Mouse (Mus musculus) hindlimb bud, embryonic 11.5 days (tissue): ENCODE results near the gene Zranb3.
"Not testable (repeated sequence)": the region's sequence is repeated elsewhere in the genome, so short reads cannot be mapped to it uniquely, and the experiment has no call there.

ENCODE experiments used
- DNase-seq: peaks from one replicate; pipeline ENCODE4 v3.0.0-alpha.2; 2012; ENCODE audit warnings: low read depth, low spot score; ENCODE audit errors: extremely low spot score

The Zranb3 gene

GRCm38 (mm10) chr1:128060655-128061344, 42.0 kb downstream of the Zranb3 start:
- no peak for DNase-seq

GRCm38 (mm10) chr1:128058625-128059024, 44.2 kb downstream of the Zranb3 start:
- no peak for DNase-seq

- no peak for DNase-seq
These were observed 45.6 kb downstream of the Zranb3 start for GRCm38 (mm10) chr1:128057269-128057668.

GRCm38 (mm10) chr1:128046920-128047319, 55.9 kb downstream of the Zranb3 start:
- DNase-seq, result no peak

GRCm38 (mm10) chr1:128046455-128046854, 56.4 kb downstream of the Zranb3 start:
- DNase-seq, result no peak

GRCm38 (mm10) chr1:128044181-128044580, 58.7 kb downstream of the Zranb3 start:
- no peak for DNase-seq

GRCm38 (mm10) chr1:128036296-128036695, 66.6 kb downstream of the Zranb3 start:
- DNase-seq, result no peak

- DNase-seq, result no peak
These were observed 70.7 kb downstream of the Zranb3 start for GRCm38 (mm10) chr1:128032123-128032522.

GRCm38 (mm10) chr1:128031524-128031923, 71.3 kb downstream of the Zranb3 start:
- no peak for DNase-seq

GRCm38 (mm10) chr1:128024363-128025114, 78.3 kb downstream of the Zranb3 start:
- DNase-seq, result no peak

- DNase-seq, result no peak
These were observed 82.7 kb downstream of the Zranb3 start for GRCm38 (mm10) chr1:128020001-128020770.

GRCm38 (mm10) chr1:128016035-128016492, 86.8 kb downstream of the Zranb3 start:
- DNase-seq, result no peak

GRCm38 (mm10) chr1:128013698-128014386, 89.0 kb downstream of the Zranb3 start:
- DNase-seq, result no peak

- no peak for DNase-seq
These were observed 93.1 kb downstream of the Zranb3 start for GRCm38 (mm10) chr1:128009751-128010150.

- not testable (repeated sequence) for DNase-seq
These were observed 96.7 kb downstream of the Zranb3 start for GRCm38 (mm10) chr1:128006042-128006600.

GRCm38 (mm10) chr1:128004371-128004720, 98.5 kb downstream of the Zranb3 start:
- DNase-seq, result no peak

GRCm38 (mm10) chr1:128003712-128004370, 99.0 kb downstream of the Zranb3 start:
- no peak for DNase-seq

GRCm38 (mm10) chr1:128002159-128002558, 100.7 kb downstream of the Zranb3 start:
- DNase-seq, result no peak

- not testable (repeated sequence) for DNase-seq
These were observed 101.9 kb downstream of the Zranb3 start for GRCm38 (mm10) chr1:128000931-128001330.

- DNase-seq, result no peak
These were observed 109.0 kb downstream of the Zranb3 start for GRCm38 (mm10) chr1:127993892-127994291.
